ENCODE assay signal across 8 mouse cellular contexts in genomic region chr2:26446671-26447070, GRCm38 (mm10). TPM values are rescaled to one million over a fixed set of nuclear protein-coding genes. Genes with fewer than 3 reads are reported as not detected.
DNase-seq lines count a peak whose midpoint lies in the region; ATAC-seq and TF ChIP-seq lines count a peak whose summit lies in the region.

No protein-coding gene starts in this region.

- TF ChIP-seq POLR2A in cerebellum, adult 2 months (IDR thresholded peaks at IDR 0.05; ENCODE audit: borderline replicate concordance, insufficient read depth, low read length), result no peak
- TF ChIP-seq POLR2A in limb, embryonic 14.5 days (IDR thresholded peaks at IDR 0.05; ENCODE audit: borderline replicate concordance, extremely low read depth, insufficient read depth, insufficient read length), result no peak

- DNase-seq in cerebellum, adult 2 months, result no peak
- no peak for DNase-seq in cerebellum, adult 9-10 months
- no peak for DNase-seq in limb, embryonic 14.5 days (ENCODE audit: low spot score)
- DNase-seq in right cerebral cortex, postnatal 14 days, result no peak

- peaks cover 12% of the 10 kb centered on the region for H3K4me1 ChIP-seq in cerebellum, adult 2 months (ENCODE audit: control insufficient read depth, insufficient read depth, low read length)
- peaks cover 68% of the 10 kb centered on the region for H3K4me1 ChIP-seq in megakaryocyte, embryonic 14.5 days
- peaks cover 21% of the 10 kb centered on the region for H3K4me1 ChIP-seq in limb, embryonic 14.5 days (ENCODE audit: control insufficient read depth, insufficient read depth, low read length)
- H3K4me1 ChIP-seq in stomach, embryonic 16.5 days (ENCODE audit: control insufficient read depth, insufficient read depth, low read length), result peaks cover 21% of the 10 kb centered on the region

- H3K27me3 ChIP-seq in cerebellum, adult 2 months (ENCODE audit: control insufficient read depth, insufficient read depth, low read length), result no peaks in the 10 kb centered on the region
- no peaks in the 10 kb centered on the region for H3K27me3 ChIP-seq in megakaryocyte, embryonic 14.5 days (replicated peaks)
- H3K27me3 ChIP-seq in limb, embryonic 14.5 days (ENCODE audit: control insufficient read depth, insufficient read depth, low read length), result no peaks in the 10 kb centered on the region
- no peaks in the 10 kb centered on the region for H3K27me3 ChIP-seq in stomach, embryonic 16.5 days (ENCODE audit: control insufficient read depth, insufficient read depth, low read length)

- H3K9ac ChIP-seq in limb, embryonic 14.5 days (ENCODE audit: low read depth, low read length, severe bottlenecking), result peak overlapping the region; percentile 66
- peak overlapping the region; percentile 77 for H3K9ac ChIP-seq in stomach, embryonic 16.5 days (ENCODE audit: low read length)

- H3K4me2 ChIP-seq in limb, embryonic 14.5 days (replicated peaks; ENCODE audit: low read depth, low read length, severe bottlenecking), result peak overlapping the region; percentile 74
- peak overlapping the region; percentile 64 for H3K4me2 ChIP-seq in stomach, embryonic 16.5 days (ENCODE audit: low read depth, low read length)

- no peak overlapping the region for H3K27ac ChIP-seq in cerebellum, adult 2 months (ENCODE audit: insufficient read depth, low read length)
- no peak overlapping the region for H3K27ac ChIP-seq in limb, embryonic 14.5 days (replicated peaks; ENCODE audit: low read depth, low read length)
- H3K27ac ChIP-seq in stomach, embryonic 16.5 days (ENCODE audit: low read length), result peak overlapping the region; percentile 95

- TF ChIP-seq CTCF in cerebellum, adult 2 months (IDR thresholded peaks at IDR 0.05; ENCODE audit: borderline replicate concordance, insufficient read depth, low read depth, low read length), result no peak

- ATAC-seq in megakaryocyte, adult 5-6 weeks (ENCODE audit: poor library complexity, severe bottlenecking), result no peak
- ATAC-seq in limb, embryonic 14.5 days (ENCODE audit: low FRiP score, low read depth), result no peak
- no peak for ATAC-seq in stomach, embryonic 16.5 days (ENCODE audit: insufficient read depth, low FRiP score)
- no peak for ATAC-seq in granulocyte monocyte progenitor cell, adult 5-6 weeks (replicated peaks; ENCODE audit: poor library complexity, severe bottlenecking)

- peaks cover 53% of the 10 kb centered on the region for H3K36me3 ChIP-seq in megakaryocyte, embryonic 14.5 days (replicated peaks; ENCODE audit: low read length)
- H3K36me3 ChIP-seq in limb, embryonic 14.5 days (ENCODE audit: control insufficient read depth, insufficient read depth, low read length), result peaks cover 2% of the 10 kb centered on the region
- H3K36me3 ChIP-seq in stomach, embryonic 16.5 days (ENCODE audit: control insufficient read depth, insufficient read depth, low read length), result no peaks in the 10 kb centered on the region

- 34% methylated on average over 4 of the region's 4 CpGs for WGBS in cerebellum, adult 2 months
- WGBS in limb, embryonic 14.5 days, result 68% methylated on average over 4 of the region's 4 CpGs
- WGBS in stomach, embryonic 16.5 days, result 76% methylated on average over 4 of the region's 4 CpGs

- no peaks in the 10 kb centered on the region for H3K9me3 ChIP-seq in megakaryocyte, embryonic 14.5 days
- H3K9me3 ChIP-seq in limb, embryonic 14.5 days (ENCODE audit: control insufficient read depth, low read length), result no peaks in the 10 kb centered on the region
- H3K9me3 ChIP-seq in stomach, embryonic 16.5 days (replicated peaks; ENCODE audit: control insufficient read depth, low read length), result no peaks in the 10 kb centered on the region

- H3K4me3 ChIP-seq in cerebellum, adult 2 months (replicated peaks; ENCODE audit: insufficient read depth, low read depth, low read length), result peak overlapping the region; percentile 31
- H3K4me3 ChIP-seq in megakaryocyte, embryonic 14.5 days (replicated peaks), result peak overlapping the region; percentile 100
- H3K4me3 ChIP-seq in limb, embryonic 14.5 days (replicated peaks; ENCODE audit: low read length), result peak overlapping the region; percentile 91
- H3K4me3 ChIP-seq in stomach, embryonic 16.5 days (replicated peaks; ENCODE audit: low read length), result peak overlapping the region; percentile 69

RNA-seq across cellular contexts. Expression of gene Sec16a, which starts 1.7 kb away (rescaled TPM):
- polyA plus RNA-seq in cerebellum, adult 2 months (2012; rRNA removed), result 43.2 and 44.6 TPM in 2 replicates
- 7.6 and 26.1 TPM in 2 replicates for polyA plus RNA-seq in megakaryocyte, embryonic 14.5 days (2012; ENCODE audit: insufficient read depth, low replicate concordance)
- total RNA-seq in megakaryocyte, adult 5-6 weeks (2015), result 41.6 and 43.9 TPM in 2 replicates
- 31.1 and 34.6 TPM in 2 replicates for total RNA-seq in megakaryocyte, adult 5-6 weeks (2017)
- polyA plus RNA-seq in limb, embryonic 14.5 days (2012; rRNA removed), result 62.5 and 73.3 TPM in 2 replicates
- polyA plus RNA-seq in limb, embryonic 14.5 days (2014; fragmentation: Nextera tagmentation; extraction: Ambion mirVana), result 47.1 and 47.6 TPM in 2 replicates
- 28.2 and 31.5 TPM in 2 replicates for polyA plus RNA-seq in stomach, embryonic 16.5 days (2015; fragmentation: Nextera tagmentation; extraction: Ambion mirVana)
- total RNA-seq in granulocyte monocyte progenitor cell, adult 5-6 weeks (2014; fragmentation: Nextera tagmentation), result 42.3 and 47.0 TPM in 2 replicates
- total RNA-seq in granulocyte monocyte progenitor cell, adult 5-6 weeks (2017), result 29.8 and 32.5 TPM in 2 replicates

RNA-seq across cellular contexts. Expression of gene Inpp5e, which starts 37.7 kb away (rescaled TPM):
- 60.2 and 67.9 TPM in 2 replicates for polyA plus RNA-seq in cerebellum, adult 2 months (2012; rRNA removed)
- polyA plus RNA-seq in megakaryocyte, embryonic 14.5 days (2012; ENCODE audit: insufficient read depth, low replicate concordance), result 6.3 and 18.1 TPM in 2 replicates
- 13.2 and 17.0 TPM in 2 replicates for total RNA-seq in megakaryocyte, adult 5-6 weeks (2015)
- total RNA-seq in megakaryocyte, adult 5-6 weeks (2017), result 7.8 and 10.4 TPM in 2 replicates
- polyA plus RNA-seq in limb, embryonic 14.5 days (2012; rRNA removed), result 36.7 and 43.2 TPM in 2 replicates
- 16.4 and 20.1 TPM in 2 replicates for polyA plus RNA-seq in limb, embryonic 14.5 days (2014; fragmentation: Nextera tagmentation; extraction: Ambion mirVana)
- 15.2 and 15.9 TPM in 2 replicates for polyA plus RNA-seq in stomach, embryonic 16.5 days (2015; fragmentation: Nextera tagmentation; extraction: Ambion mirVana)
- 11.2 and 11.6 TPM in 2 replicates for total RNA-seq in granulocyte monocyte progenitor cell, adult 5-6 weeks (2014; fragmentation: Nextera tagmentation)
- 4.7 and 6.2 TPM in 2 replicates for total RNA-seq in granulocyte monocyte progenitor cell, adult 5-6 weeks (2017)

RNA-seq across cellular contexts. Expression of gene Pmpca, which starts 57.5 kb away (rescaled TPM):
- polyA plus RNA-seq in cerebellum, adult 2 months (2012; rRNA removed), result 98.2 and 104 TPM in 2 replicates
- polyA plus RNA-seq in megakaryocyte, embryonic 14.5 days (2012; ENCODE audit: insufficient read depth, low replicate concordance), result 110 and 172 TPM in 2 replicates
- total RNA-seq in megakaryocyte, adult 5-6 weeks (2015), result 26.4 and 27.1 TPM in 2 replicates
- total RNA-seq in megakaryocyte, adult 5-6 weeks (2017), result 35.0 and 38.5 TPM in 2 replicates
- 106 and 108 TPM in 2 replicates for polyA plus RNA-seq in limb, embryonic 14.5 days (2012; rRNA removed)
- 72.3 and 78.9 TPM in 2 replicates for polyA plus RNA-seq in limb, embryonic 14.5 days (2014; fragmentation: Nextera tagmentation; extraction: Ambion mirVana)
- 97.0 and 104 TPM in 2 replicates for polyA plus RNA-seq in stomach, embryonic 16.5 days (2015; fragmentation: Nextera tagmentation; extraction: Ambion mirVana)
- total RNA-seq in granulocyte monocyte progenitor cell, adult 5-6 weeks (2014; fragmentation: Nextera tagmentation), result 43.7 and 49.2 TPM in 2 replicates
- 60.0 and 79.2 TPM in 2 replicates for total RNA-seq in granulocyte monocyte progenitor cell, adult 5-6 weeks (2017)

RNA-seq across cellular contexts. Expression of gene Entr1, which starts 57.6 kb away (rescaled TPM):
- polyA plus RNA-seq in cerebellum, adult 2 months (2012; rRNA removed), result 288 and 289 TPM in 2 replicates
- 10.0 and 30.9 TPM in 2 replicates for polyA plus RNA-seq in megakaryocyte, embryonic 14.5 days (2012; ENCODE audit: insufficient read depth, low replicate concordance)
- 62.2 and 76.5 TPM in 2 replicates for total RNA-seq in megakaryocyte, adult 5-6 weeks (2015)
- 60.4 and 63.4 TPM in 2 replicates for total RNA-seq in megakaryocyte, adult 5-6 weeks (2017)
- polyA plus RNA-seq in limb, embryonic 14.5 days (2012; rRNA removed), result 217 and 222 TPM in 2 replicates
- polyA plus RNA-seq in limb, embryonic 14.5 days (2014; fragmentation: Nextera tagmentation; extraction: Ambion mirVana), result 120 and 124 TPM in 2 replicates
- polyA plus RNA-seq in stomach, embryonic 16.5 days (2015; fragmentation: Nextera tagmentation; extraction: Ambion mirVana), result 98.7 and 105 TPM in 2 replicates
- total RNA-seq in granulocyte monocyte progenitor cell, adult 5-6 weeks (2014; fragmentation: Nextera tagmentation), result 48.3 and 61.2 TPM in 2 replicates
- 42.2 and 42.5 TPM in 2 replicates for total RNA-seq in granulocyte monocyte progenitor cell, adult 5-6 weeks (2017)

Comparison
In these comparisons a context has a peak if more than half of its experiments do, and no peak if none do; other contexts are left out.
1. H3K4me3 ChIP-seq: peak in every context shown above with its lines; median percentile 100 in megakaryocyte, embryonic 14.5 days; 91 in limb, embryonic 14.5 days; 69 in stomach, embryonic 16.5 days; 31 in cerebellum, adult 2 months.